Mouse (Mus musculus) lung, postnatal 10 days (tissue): ENCODE results near the gene Hdac7.
A peak's percentile ranks its signal among the peaks of the same experiment; 100 is the strongest.

Experiments
- DNase-seq: peaks from one replicate; pipeline ENCODE4 v3.0.0; 2021

Gene Hdac7

DNA sequence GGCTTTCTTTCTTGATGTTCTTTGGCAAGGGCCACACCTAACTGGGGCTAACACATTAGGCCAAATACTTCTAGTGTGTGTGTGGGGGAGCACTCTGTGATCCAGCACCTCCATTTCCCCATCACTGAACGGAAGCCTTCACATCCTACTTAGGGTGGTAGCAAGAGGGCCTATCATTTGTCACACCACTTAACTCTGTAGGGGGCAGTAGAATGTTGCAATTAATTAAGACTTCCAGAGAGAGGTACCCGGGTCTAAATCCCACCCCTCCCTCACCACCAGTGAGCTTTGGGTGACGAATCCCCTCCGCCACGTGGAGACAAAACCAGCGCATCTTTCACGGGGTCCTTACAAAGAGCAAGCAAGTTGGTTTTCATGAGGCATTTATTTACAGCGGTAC, 9.8 kb upstream of the Hdac7 start:
- no peak for DNase-seq

DNA sequence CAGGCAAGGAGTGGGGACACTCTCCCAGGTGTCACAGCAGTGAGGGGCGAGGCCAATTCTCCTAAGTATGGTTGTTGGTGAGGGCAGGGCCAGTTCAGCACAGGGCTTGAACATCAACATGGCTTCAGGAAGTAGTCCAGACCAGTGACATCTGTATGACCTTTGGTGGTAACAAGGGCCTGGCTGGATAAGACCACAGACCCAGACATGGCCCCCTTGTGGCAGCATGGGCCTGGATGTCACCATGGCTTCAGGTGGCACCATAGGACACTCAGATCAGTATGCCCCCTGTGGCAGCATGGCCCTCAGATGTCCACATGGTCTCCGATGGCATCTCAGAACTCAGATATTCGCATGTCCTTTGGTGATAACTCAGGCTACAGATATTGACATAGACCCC, 8.0 kb upstream of the Hdac7 start:
- DNase-seq = no peak

DNA sequence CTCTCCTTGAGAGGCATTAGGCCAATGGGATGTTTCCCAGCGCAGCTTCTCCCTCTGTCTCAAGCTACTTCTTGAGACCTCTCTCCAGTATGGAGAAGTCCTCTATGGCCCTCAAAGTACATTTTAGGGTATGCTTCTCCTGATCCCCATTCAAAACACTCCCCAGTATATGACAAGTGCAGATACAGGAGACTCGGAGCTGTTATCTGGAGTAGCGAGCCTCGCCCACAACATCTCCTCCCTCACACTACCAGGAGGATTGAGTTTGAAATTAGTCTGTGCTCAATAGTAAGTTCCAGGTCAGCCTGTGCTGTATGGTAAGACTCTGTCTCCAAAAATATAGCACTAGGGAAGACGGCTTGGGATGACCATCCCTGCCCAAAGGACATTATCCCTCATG, 6.7 kb upstream of the Hdac7 start:
- DNase-seq = no peak

DNA sequence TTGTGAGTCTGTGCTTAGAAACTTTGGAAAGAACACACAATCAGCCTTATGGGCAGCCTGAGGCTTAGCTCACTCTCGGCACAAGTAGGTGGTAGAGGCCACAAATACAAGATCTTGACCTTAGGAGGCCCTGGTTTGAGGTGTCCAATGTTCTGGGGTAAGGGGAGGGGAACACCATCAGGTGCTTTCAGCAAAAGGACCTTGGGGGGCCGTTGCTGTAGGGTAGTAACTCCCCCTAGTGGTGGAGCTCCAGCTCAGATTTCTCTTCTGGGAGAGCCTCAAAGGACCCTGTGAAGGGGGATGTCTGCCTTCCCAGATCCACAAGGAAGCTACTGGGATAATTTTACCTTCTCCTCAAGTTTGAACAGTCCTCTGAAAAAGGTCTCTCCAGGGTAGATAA, 6.1 kb upstream of the Hdac7 start:
- DNase-seq = peak; percentile 47

DNA sequence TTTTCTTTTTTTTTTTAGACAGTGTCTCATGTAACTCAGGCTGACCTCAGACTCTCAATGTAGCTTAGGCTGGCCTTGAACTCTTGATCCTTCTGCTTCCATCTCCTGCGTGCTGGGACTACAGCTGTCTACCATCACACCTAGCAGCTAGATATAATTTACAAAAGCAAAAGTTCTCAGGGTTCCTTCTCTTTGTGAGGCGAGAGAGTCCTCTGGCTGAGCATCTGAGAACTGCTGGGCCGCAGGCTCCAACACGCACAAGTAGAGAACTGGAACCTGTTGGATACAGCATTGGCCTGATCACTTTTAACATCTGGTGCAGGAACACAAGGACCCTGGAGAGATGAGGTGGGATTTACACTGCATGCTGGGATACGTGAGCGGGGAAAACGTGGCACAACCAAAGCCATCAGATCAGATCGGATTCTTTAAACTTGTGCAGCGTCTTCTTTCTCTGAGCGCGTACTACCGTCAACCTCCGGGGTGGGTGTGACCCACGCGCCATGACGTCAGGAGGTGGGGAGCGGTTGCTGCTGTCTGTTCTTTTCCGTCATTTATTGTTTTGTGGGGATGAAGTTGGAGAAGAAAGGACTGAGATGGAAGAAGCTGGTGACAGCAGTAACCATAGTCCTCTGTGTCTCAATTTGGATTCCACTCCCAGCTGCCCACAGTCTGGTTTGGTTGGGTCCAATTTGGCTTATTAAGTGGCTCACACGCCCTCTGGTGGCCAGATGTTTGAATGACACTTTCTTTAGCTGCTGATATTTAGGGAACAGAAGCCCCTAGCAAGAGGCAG, 5.0 kb upstream of the Hdac7 start:
- peak; percentile 93 for DNase-seq

DNA sequence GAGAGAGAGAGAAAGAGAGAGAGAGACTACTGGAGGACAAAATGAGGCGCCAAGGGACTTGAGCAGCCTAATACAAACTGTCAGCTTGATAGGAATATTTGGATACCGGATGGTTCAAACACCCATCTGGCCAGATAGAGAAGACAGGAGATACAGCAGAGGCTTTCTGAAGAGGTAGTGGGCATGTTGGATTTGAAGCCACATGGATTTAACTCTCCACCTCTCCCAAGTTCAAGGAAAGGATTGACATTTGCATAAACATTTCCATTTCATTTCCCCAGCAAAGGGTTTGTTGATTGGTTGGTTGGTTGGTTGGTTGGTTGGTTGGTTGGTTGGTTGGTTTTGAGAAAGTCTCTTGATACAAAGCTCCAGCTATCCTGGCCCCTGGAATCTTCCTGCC, 3.6 kb upstream of the Hdac7 start:
- DNase-seq = no peak

DNA sequence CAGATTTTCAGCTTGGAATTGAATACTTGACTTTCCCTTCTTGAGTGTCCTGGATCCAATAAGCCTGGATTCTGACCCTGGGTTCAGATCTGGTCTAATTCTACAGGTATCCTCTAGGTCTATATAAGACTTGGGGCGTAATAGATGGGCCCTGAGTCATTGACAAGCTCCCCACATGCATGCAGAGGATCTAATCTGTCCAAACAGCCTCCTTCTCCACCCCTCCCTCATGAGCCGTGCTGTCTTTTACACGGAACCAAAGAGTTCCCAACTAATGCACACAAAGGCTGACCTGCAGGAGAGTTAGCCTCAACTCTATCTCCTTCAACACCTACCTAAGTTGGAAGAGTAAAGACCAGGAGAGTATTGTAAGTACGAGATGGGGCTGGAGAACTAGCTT, 3.0 kb upstream of the Hdac7 start:
- no peak for DNase-seq

DNA sequence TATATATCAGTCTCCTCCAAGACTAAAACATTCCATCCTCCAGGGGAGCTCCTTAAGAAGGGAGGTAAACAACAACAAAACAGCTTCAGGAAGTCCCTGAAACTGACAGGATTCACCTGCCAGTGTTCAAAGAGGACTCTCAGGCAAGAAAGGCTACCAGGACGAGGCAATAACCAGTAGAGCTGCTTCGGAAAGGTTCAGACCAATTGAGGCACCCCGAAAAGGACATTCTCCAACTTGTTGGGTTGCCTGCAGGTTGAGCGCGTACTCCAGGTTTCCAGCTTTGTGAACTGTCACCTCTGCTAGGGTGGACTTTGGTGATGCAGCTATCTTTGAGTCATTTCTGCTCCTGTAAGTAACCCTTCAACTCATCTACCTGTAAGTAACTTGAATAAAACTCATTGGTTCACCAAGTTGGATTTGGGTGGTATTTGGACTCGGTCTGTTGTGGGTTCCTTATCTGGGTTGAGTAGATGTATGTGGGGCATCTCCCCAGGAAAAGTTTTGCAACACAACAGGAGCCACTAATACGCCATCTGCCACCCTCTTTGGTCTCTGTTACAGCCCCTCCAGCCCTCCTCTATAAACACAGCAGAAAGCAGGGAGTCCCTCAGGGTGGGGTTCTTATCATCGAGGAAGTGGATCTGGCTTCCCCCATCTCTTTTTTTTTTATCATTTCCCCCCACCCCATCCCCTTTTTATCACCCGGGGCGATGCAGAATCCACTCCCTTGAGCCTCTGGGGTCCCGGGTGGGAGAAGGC, 2.0 kb upstream of the Hdac7 start:
- DNase-seq = no peak

DNA sequence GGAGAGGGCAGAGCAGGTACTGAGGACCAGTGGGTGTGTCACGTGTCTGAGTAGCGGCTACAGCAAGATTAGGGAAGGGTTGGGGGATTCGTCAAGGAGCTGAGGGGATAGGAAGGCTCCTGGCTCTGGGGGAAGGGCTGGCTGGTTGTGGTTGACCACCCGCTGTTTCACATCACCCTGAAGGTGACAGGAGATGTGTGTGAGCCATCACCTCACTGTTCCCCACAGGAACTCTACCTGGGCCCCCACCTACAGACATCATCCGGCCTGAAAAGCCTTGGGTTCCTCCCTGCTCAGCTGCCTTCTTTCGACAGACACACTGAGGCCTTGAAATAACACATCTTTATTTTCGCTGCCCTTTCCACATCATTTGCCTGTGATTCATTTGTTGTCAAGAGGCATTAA, 1.1 kb downstream of the Hdac7 start:
- DNase-seq = no peak

DNA sequence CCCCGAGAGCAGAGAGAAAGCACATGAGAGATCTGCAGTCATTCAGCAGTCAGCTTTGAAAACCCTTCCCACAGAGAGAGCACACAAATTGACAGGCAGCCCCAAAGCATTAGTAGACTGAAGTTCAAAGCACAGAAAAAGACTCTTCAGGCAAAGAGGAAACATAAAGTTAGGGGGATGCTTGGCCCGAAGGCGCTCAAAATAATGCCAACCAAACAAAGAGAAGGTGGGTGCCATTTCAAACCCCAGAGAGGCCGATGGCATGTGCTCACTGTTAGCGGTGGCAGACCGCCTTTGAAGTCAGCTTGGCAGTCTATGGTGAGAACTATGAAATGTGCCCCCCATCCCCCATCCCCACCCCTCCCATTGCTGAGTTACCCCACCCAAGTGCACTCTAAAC, 2.2 kb downstream of the Hdac7 start:
- no peak for DNase-seq

DNA sequence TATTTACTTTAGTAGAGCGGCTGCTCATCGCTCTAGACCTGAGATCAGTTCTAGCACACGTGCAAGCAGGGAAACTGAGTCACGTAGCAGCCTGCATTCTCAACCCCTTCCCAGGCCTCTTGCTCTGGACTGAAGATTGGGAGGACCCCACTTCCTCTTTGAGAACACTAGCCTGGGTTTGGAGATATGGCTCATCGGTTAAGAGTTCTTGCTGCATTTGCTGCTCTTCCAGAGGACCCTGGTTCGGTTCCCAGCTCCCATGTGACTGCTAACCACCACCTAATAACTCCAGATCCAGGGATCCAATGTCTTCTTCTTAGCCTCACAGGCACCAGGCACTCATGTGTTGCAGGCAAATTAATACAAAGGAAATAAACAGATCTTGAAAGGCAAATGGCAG, 2.9 kb downstream of the Hdac7 start:
- DNase-seq = no peak

DNA sequence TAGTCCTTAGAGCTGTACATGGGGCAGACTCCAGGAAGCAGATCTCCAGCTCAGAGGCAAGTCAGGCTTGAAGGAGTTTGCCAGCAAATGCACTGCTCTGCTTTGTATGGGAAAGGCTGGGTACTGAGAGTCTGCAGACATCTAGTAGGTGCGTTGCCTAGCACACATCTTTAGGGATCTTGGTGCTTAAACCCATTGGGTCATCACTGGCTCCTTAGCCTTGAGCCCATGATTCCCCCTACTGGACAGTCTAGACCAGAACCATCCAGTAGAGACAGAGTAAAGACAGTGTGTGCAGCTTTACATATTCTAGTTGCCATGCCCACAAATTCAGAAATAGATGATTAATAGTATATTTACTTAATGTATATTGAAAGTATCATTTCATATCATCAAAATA, 3.5 kb downstream of the Hdac7 start:
- DNase-seq = no peak

DNA sequence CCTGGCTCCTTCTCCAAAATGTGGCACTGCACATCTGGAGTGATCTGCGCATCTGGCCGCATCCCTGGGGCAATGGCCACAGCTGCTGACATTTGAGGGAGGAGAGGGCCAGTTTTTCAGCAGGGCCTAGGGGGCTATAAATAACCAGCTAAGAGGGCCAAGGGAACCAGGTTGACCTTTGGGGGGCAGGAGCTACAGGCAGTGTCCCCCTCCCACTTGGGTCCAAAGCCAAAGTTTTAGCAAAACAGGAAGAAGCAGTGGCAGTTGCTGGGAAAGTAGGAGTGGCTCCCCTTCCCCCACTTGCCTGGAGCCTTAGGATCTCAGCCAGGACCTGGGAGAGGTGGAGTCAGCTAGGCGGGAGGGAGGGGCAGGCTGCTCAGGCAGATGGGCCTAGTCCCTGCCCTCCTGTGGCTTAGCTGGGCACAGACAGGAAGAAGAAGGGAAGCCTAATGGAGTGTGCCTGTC, 4.3 kb downstream of the Hdac7 start:
- peak; percentile 95 for DNase-seq

DNA sequence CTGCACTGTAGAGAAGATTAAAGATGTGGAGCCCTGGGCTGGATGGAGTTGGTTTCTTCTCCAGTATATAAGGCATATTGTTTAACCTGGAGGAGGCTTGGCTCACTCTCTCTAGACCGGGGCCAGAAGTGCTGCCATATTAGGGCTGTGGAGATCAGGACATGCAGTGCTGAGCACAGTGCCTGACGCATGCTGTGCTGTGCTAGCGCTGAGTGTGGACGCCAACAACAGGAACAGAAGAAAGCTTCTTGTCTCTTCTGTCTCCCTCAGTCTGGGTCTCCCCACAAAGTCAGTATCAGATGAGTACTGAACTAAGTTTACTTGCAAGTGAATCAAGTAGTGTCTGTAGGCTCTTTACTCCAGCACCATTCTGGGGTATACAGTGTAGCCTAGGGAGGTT, 4.8 kb downstream of the Hdac7 start:
- no peak for DNase-seq

DNA sequence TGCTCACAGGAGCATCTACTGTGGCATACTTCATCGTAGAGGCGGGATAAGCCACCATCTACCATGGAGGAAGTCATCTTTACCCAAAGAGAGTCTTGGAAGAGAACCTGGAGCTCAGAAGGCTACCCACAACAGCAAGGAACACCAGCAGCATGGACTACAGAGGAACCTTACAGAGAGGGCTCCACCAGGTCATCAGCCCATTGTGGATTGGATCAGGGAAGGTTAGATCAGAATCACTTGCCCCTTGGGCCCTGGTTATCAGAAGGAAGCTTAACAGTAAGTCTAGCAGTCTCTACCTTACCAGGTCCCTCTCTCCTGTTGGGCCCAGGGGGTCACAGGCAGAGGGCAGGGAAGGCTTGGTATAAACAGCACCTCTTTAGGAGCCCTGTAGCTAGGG, 5.3 kb downstream of the Hdac7 start:
- DNase-seq = no peak

DNA sequence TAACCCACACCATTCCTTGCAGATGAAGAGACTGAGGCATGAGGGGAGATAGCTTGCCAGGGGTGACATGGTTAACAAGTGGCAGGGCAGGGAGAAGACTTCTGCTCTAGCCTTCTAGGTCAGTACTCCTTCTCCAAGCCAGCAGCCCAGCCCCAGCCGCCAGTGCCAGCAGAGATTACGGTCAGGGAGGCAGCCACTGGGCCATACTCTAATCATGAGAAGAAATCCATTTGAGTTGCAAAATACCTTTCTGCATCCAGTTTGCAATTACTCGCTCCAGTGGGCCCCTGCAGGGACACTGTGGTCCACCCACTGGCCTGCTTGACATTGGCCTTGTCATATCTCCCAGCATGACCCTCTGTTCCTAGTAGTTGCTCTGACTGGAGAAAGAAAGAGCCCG, 5.9 kb downstream of the Hdac7 start:
- DNase-seq = no peak

DNA sequence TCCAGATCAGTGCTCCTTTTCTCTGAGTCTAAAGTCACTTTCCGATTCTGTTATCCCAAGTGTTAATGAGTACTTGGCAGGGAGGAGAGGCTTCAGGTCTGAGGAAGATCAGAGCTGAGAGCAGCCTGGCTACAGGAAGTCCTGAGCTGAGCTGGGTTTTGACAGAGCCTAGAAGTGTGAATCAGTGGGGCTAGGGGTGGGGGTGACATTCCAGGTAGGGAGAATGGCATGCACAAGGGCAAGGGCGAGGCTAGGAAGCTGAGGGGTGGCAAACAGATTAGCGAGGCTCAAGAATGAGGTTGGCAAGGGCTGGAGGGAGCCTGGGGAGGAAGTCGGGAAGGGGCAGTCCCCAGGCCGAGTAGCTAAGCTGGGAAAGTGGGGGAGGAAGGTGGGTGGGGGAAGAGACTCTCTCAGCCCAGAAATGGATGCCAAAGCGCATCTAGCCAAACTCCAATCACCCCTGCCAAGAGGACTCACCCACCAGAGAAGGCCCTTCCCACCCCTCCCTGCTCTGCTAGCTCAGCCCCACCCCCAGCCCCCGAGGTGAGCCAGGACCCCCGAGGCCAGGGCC, 6.7 kb downstream of the Hdac7 start:
- DNase-seq = peak; percentile 84

DNA sequence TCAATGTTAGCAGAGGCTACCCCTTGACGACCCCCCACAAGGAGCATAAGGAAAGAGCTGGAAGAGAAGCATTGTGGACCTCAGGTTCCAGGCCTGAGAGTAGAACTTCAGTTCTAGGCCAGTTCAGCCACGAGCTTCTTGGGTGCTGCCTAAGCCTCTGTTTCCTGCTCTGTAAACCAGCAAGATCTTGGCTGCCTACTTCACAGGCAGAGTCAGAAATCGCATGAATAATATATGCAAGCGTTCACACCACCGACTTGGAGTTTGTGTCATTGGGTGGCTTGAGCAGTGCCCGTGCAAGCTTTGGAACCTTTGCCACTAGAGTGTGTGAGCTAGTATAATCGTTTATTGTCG, 7.4 kb downstream of the Hdac7 start:
- DNase-seq = no peak

DNA sequence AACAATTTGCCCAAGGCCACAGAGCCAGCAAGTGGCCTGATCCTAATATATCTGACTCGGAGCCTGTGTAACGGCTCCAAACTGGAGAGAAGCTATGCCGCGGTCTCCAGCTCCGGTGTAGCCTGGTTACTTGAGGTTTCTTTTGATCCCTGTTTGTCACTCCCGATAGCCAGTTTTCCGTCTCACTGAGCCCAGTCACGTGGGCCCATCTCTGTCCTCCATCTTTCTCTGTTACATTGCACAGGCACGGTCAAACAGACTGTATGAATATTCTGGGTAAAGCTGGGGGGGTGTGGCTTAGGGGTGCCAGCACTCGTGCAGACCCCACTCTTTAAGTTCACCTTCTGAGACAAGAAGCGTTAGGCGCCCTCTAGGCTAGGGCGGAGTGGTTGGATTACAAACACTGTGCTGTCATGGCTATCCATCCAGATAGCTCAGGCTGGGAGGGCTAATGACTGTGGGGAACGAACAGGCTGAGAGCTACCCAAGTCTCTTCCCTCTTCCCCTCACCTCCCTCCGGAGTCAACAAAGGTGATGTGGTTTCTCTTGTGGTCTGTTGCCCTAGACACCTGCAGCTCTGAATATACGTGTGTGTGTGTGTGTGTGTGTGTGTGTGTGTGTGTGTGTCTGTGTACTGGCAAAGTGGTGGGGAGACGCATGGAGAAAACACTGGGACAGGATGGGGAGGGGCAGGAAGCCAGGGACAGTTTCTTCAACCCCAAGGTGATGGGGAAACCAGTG, 8.0 kb downstream of the Hdac7 start:
- no peak for DNase-seq

DNA sequence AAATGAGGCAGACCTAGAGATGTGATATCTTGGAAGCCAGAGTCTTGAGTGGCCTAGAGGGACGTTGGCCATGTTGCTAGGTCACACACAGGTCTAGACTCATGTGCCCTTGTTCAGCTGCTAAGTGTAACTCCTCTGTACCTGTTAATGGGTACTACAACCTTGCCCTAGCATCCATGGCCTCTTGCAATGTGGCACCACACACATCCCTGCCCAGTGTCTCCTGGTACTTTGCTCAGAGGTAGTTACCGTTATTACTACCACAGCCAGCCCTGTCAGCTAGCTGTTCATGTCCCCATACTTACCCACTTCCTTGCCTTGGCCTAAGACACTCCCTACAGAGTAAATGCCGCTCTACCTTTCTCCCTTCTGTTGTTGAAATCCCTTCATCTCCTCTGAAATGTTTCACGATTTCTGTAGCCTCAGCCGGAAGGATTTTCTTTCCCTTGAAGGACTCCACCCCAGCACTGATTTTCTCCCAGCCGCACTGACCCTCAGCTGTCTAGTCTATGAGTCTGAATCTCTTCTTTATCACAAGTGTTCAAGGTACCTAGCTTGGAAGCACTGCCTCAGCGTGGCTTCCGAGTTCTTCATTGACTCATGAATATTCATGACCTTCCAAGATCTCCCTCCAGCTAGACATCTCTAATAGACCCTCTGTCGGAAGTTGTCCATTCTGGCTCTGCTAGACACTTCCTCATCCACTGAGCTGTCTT, 11.4 kb downstream of the Hdac7 start:
- DNase-seq = no peak

DNA sequence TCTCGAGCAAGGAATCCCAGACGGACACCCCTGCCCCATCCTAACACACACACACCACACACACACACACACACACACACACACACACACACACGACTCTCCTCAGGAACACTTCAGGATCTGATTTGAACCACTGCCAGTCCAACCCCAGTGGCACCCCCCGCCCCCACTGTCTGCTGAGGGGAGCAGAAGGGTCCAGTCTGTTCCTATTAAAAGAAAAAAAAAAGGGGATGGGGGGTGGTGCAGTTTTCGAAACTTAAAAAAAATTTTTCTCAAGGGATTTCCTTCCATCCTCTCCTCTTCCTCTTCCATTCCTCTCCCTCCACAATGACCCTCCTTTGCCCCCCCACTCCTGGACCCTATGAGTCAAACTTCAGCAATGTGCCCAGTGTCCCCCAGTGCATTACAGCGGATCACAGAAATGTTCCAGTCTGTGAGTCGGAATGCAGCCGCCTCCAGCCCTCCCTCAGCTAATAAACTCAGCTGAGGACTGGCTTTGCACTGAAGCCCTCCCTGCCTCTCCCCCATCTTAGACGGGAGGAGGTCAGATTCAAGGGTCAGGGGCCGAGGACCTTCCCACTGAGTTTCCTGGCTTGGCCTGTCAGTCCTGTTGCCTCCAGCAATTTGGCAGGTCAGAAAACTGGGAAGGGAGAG, 12.2 kb downstream of the Hdac7 start:
- DNase-seq = peak; percentile 89

DNA sequence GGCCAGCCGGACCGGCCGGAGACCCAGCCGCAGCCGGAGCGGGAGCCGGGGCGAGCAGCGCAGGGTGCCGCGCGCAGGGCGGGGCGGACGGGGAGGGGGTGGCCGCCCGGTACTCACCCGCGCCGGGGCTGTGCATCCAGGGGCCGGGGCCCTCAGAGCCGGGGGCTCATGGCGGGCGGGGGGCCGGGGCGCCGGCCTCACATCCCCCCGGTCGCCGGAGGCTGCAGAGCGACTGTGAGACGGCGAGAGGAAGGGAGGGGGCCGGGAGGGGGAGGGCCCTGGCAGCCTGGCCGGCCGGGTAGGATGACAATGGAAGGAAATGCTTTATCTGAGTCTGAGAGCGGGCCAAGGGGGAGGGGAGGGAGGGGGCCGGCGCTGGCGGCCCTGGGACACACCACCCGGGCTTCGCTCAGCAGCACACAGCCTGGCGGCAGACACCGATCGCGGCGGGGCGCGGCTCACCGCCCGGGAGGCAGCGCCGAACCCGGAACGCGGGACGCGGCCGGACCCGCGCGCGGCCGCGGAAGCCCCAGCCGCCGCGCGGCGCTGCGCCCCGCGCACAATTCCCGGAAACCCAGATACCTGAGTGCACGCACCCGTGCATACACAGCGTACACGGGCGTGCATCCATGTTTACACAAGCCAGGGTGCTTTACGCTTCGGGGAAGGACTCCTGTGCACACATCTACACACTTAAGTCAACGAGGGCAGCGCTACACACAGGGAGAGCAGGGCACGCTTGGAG, 12.9 kb downstream of the Hdac7 start:
- DNase-seq = peak; percentile 83
